Mouse (Mus musculus) CH12.LX (cell line): ENCODE measurements around the gene Dnhd1. TPM values are rescaled to one million over a fixed set of nuclear protein-coding genes. Genes with fewer than 3 reads are reported as not detected.

Source experiments
- DNase-seq: peaks from one replicate; pipeline ENCODE4 v3.0.0-alpha.2; 2013; ENCODE audit errors: extremely low read depth
- H3K27ac ChIP-seq: 2 replicates; pipeline ENCODE4 v1.5.1; 2012; ENCODE audit warnings: low read depth, mild to moderate bottlenecking, control low read depth, moderate library complexity; ENCODE audit not compliant: insufficient read depth
- H3K27me3 ChIP-seq: replicated peaks from 2 replicates; pipeline ENCODE3; 2012; ENCODE audit warnings: inconsistent platforms
- H3K36me3 ChIP-seq, 2 experiments: replicated peaks in 1 of 2; 2 replicates each; pipeline versions ENCODE3 to v1.6.1; 2012; ENCODE audit warnings: inconsistent platforms in 1 of 2, low read length in 1 of 2, mild to moderate bottlenecking in 1 of 2, mixed read lengths in 1 of 2, moderate library complexity in 1 of 2; ENCODE audit not compliant: control insufficient read depth in 1 of 2, insufficient read depth in 1 of 2
- H3K4me1 ChIP-seq, 2 experiments: 2 replicates each; pipeline ENCODE4 v1.6.1; 2012; ENCODE audit warnings: inconsistent platforms in 1 of 2, moderate library complexity in 1 of 2; ENCODE audit not compliant: insufficient read depth in 2 of 2, control insufficient read depth in 1 of 2
- H3K4me2 ChIP-seq: 2 replicates; pipeline ENCODE4 v1.6.1; 2012; ENCODE audit warnings: low read depth, mild to moderate bottlenecking, control low read depth; ENCODE audit not compliant: poor library complexity, insufficient read depth, severe bottlenecking
- H3K4me3 ChIP-seq, 3 experiments: fragments of 150-350 bp in 1 of 3; sonication (generic) in 1 of 3; replicated peaks in 1 of 3; 2 replicates each; pipeline versions ENCODE3 to v1.5.1; 2011 to 2012; ENCODE audit warnings: low read depth in 2 of 3, low read length in 2 of 3, mild to moderate bottlenecking in 2 of 3, moderate library complexity in 2 of 3, control low read depth in 1 of 3, improper control_type of control experiment in 1 of 3, inconsistent platforms in 1 of 3, mixed read lengths in 1 of 3; ENCODE audit not compliant: poor library complexity in 1 of 3
- H3K79me2 ChIP-seq: replicated peaks from 2 replicates; pipeline ENCODE4 v1.6.1; 2012; ENCODE audit warnings: mild to moderate bottlenecking, moderate library complexity; ENCODE audit not compliant: control insufficient read depth, poor library complexity, insufficient read depth, severe bottlenecking; ENCODE audit errors: extremely low read depth
- H3K9ac ChIP-seq: 2 replicates; pipeline ENCODE4 v1.6.1; 2012; ENCODE audit warnings: low read depth, mild to moderate bottlenecking, control low read depth, moderate library complexity; ENCODE audit not compliant: insufficient read depth
- H3K9me3 ChIP-seq: replicated peaks from 2 replicates; pipeline ENCODE3; 2012; ENCODE audit warnings: low read length, inconsistent platforms, mixed read lengths
- BHLHE40 ChIP-seq: IDR thresholded peaks from 2 replicates; pipeline ENCODE4 v1.6.1; 2011; ENCODE audit warnings: mild to moderate bottlenecking, low read depth, low read length, improper control_type of control experiment
- CHD1 ChIP-seq: IDR thresholded peaks from 2 replicates; pipeline ENCODE4 v1.6.1; 2012; ENCODE audit warnings: low read depth, low read length, improper control_type of control experiment, inconsistent platforms
- CHD2 ChIP-seq: IDR thresholded peaks from 2 replicates; pipeline ENCODE4 v1.6.1; 2011; ENCODE audit warnings: low read length, improper control_type of control experiment
- CTCF ChIP-seq, 2 experiments: IDR thresholded peaks in 1 of 2; conservative IDR thresholded peaks in 1 of 2; 2 replicates each; pipeline ENCODE4 v1.5.1; 2011 to 2012; ENCODE audit warnings: low read depth in 2 of 2, low read length in 2 of 2, improper control_type of control experiment in 1 of 2, inconsistent platforms in 1 of 2, mild to moderate bottlenecking in 1 of 2, moderate library complexity in 1 of 2
- E2F4 ChIP-seq: IDR thresholded peaks from 2 replicates; pipeline ENCODE4 v1.6.1; 2011; ENCODE audit warnings: low read depth, low read length, improper control_type of control experiment; ENCODE audit not compliant: insufficient replicate concordance
- ELF1 ChIP-seq: IDR thresholded peaks from 2 replicates; pipeline ENCODE4 v1.6.1; 2014; ENCODE audit warnings: low read depth, mild to moderate bottlenecking, inconsistent platforms, low read length, improper control_type of control experiment
- EP300 ChIP-seq: IDR thresholded peaks from 2 replicates; pipeline ENCODE4 v1.6.1; 2011; ENCODE audit warnings: low read length, improper control_type of control experiment
- ETS1 ChIP-seq: conservative IDR thresholded peaks from 2 replicates; pipeline ENCODE4 v1.6.1; 2012; ENCODE audit warnings: low read depth, mild to moderate bottlenecking, inconsistent platforms, low read length, improper control_type of control experiment, moderate library complexity
- GABPA ChIP-seq: IDR thresholded peaks from 2 replicates; pipeline ENCODE4 v1.6.1; 2012; ENCODE audit warnings: low read depth, low read length, improper control_type of control experiment, inconsistent platforms; ENCODE audit not compliant: insufficient replicate concordance
- HCFC1 ChIP-seq: IDR thresholded peaks from 2 replicates; pipeline ENCODE4 v1.6.1; 2012; ENCODE audit warnings: low read depth, mild to moderate bottlenecking, inconsistent platforms, low read length, improper control_type of control experiment
- IRF4 ChIP-seq: IDR thresholded peaks from 2 replicates; pipeline ENCODE4 v1.6.1; 2014; ENCODE audit warnings: low read depth, mild to moderate bottlenecking, inconsistent platforms, low read length, improper control_type of control experiment
- JUN ChIP-seq: IDR thresholded peaks from 2 replicates; pipeline ENCODE4 v1.6.1; 2011; ENCODE audit warnings: low read depth, mild to moderate bottlenecking, low read length, improper control_type of control experiment, moderate library complexity; ENCODE audit not compliant: insufficient read depth
- JUND ChIP-seq: conservative IDR thresholded peaks from 2 replicates; pipeline ENCODE4 v1.6.1; 2011; ENCODE audit warnings: low read depth, low read length, improper control_type of control experiment
- KAT2A ChIP-seq: IDR thresholded peaks from 2 replicates; pipeline ENCODE4 v1.6.1; 2012; ENCODE audit warnings: low read length, improper control_type of control experiment, inconsistent platforms; ENCODE audit not compliant: insufficient replicate concordance
- MAFK ChIP-seq: IDR thresholded peaks from 2 replicates; pipeline ENCODE4 v1.6.1; 2011; ENCODE audit warnings: low read length, improper control_type of control experiment; ENCODE audit not compliant: insufficient replicate concordance
- MAX ChIP-seq: IDR thresholded peaks from 2 replicates; pipeline ENCODE4 v1.6.1; 2011; ENCODE audit warnings: low read length, improper control_type of control experiment
- MAZ ChIP-seq: IDR thresholded peaks from 2 replicates; pipeline ENCODE4 v1.6.1; 2012; ENCODE audit warnings: low read depth, mild to moderate bottlenecking, inconsistent platforms, low read length, improper control_type of control experiment, moderate library complexity
- MEF2A ChIP-seq: IDR thresholded peaks from 2 replicates; pipeline ENCODE4 v1.6.1; 2014; ENCODE audit warnings: low read depth, mild to moderate bottlenecking, inconsistent platforms, low read length, improper control_type of control experiment, borderline replicate concordance
- MXI1 ChIP-seq: IDR thresholded peaks from 2 replicates; pipeline ENCODE4 v1.6.1; 2011; ENCODE audit warnings: mild to moderate bottlenecking, low read depth, low read length, improper control_type of control experiment
- MYC ChIP-seq: IDR thresholded peaks from 2 replicates; pipeline ENCODE4 v1.6.1; 2011; ENCODE audit warnings: low read depth, mild to moderate bottlenecking, improper control_type of control experiment, low read length
- NELFE ChIP-seq: IDR thresholded peaks from 2 replicates; pipeline ENCODE4 v1.6.1; 2011; ENCODE audit warnings: low read depth, low read length, improper control_type of control experiment
- NRF1 ChIP-seq: IDR thresholded peaks from 2 replicates; pipeline ENCODE4 v1.6.1; 2014; ENCODE audit warnings: low read depth, mild to moderate bottlenecking, inconsistent platforms, low read length, improper control_type of control experiment, moderate library complexity
- PAX5 ChIP-seq: IDR thresholded peaks from 2 replicates; pipeline ENCODE4 v1.6.1; 2012; ENCODE audit warnings: low read length, inconsistent platforms, mixed read lengths
- POLR2A ChIP-seq: IDR thresholded peaks from 2 replicates; pipeline ENCODE4 v1.6.1; 2011; ENCODE audit warnings: low read depth, mild to moderate bottlenecking, improper control_type of control experiment, low read length
- RAD21 ChIP-seq: IDR thresholded peaks from 2 replicates; pipeline ENCODE4 v1.6.1; 2011; ENCODE audit warnings: low read depth, mild to moderate bottlenecking, low read length, improper control_type of control experiment, moderate library complexity
- RCOR1 ChIP-seq: conservative IDR thresholded peaks from 2 replicates; pipeline ENCODE4 v1.6.1; 2012; ENCODE audit warnings: low read depth, mild to moderate bottlenecking, inconsistent platforms, low read length, improper control_type of control experiment
- SIN3A ChIP-seq: IDR thresholded peaks from 2 replicates; pipeline ENCODE4 v1.6.1; 2012; ENCODE audit warnings: low read length, improper control_type of control experiment, inconsistent platforms
- SMC3 ChIP-seq: IDR thresholded peaks from 2 replicates; pipeline ENCODE4 v1.6.1; 2011; ENCODE audit warnings: low read depth, low read length, improper control_type of control experiment
- TBP ChIP-seq: conservative IDR thresholded peaks from 2 replicates; pipeline ENCODE4 v1.6.1; 2011; ENCODE audit warnings: low read depth, low read length, improper control_type of control experiment
- TCF12 ChIP-seq: IDR thresholded peaks from 2 replicates; pipeline ENCODE4 v1.6.1; 2014; ENCODE audit warnings: low read depth, mild to moderate bottlenecking, inconsistent platforms, low read length, improper control_type of control experiment
- UBTF ChIP-seq: IDR thresholded peaks from 2 replicates; pipeline ENCODE4 v1.6.1; 2012; ENCODE audit warnings: low read depth, mild to moderate bottlenecking, inconsistent platforms, low read length, improper control_type of control experiment, moderate library complexity
- USF1 ChIP-seq: IDR thresholded peaks from 2 replicates; pipeline ENCODE4 v1.6.1; 2014; ENCODE audit warnings: low read depth, mild to moderate bottlenecking, inconsistent platforms, low read length, improper control_type of control experiment
- USF2 ChIP-seq: conservative IDR thresholded peaks from 2 replicates; pipeline ENCODE4 v1.6.1; 2011; ENCODE audit warnings: low read depth, low read length, improper control_type of control experiment
- ZC3H11A ChIP-seq: IDR thresholded peaks from 2 replicates; pipeline ENCODE4 v1.6.1; 2012; ENCODE audit warnings: low read depth, mild to moderate bottlenecking, inconsistent platforms, low read length, improper control_type of control experiment
- ZKSCAN1 ChIP-seq: IDR thresholded peaks from 2 replicates; pipeline ENCODE4 v1.6.1; 2012; ENCODE audit warnings: low read depth, inconsistent platforms, low read length, improper control_type of control experiment, borderline replicate concordance
- ZMIZ1 ChIP-seq: IDR thresholded peaks from 2 replicates; pipeline ENCODE4 v1.6.1; 2012; ENCODE audit warnings: low read depth, mild to moderate bottlenecking, inconsistent platforms, low read length, improper control_type of control experiment
- ZNF384 ChIP-seq: IDR thresholded peaks from 2 replicates; pipeline ENCODE4 v1.6.1; 2012; ENCODE audit warnings: low read depth, low read length, improper control_type of control experiment, inconsistent platforms
- dilution Hi-C: fragments of 300-500 bp; cut with MboI; formaldehyde crosslinking; loops from 2 replicates; pipeline ENCODE4 v1.14.3; 2020; ENCODE audit warnings: low sequenced_read_pairs; ENCODE audit not compliant: extremely low pct_unique_long_range_greater_than_20kb, extremely low pct_ligation_motif_present
- in situ Hi-C: fragments of 300-500 bp; cut with MboI; formaldehyde crosslinking; loops from 3 replicates; pipeline ENCODE4 v1.14.3; 2019; ENCODE audit warnings: low sequenced_read_pairs, low pct_ligation_motif_present, low pct_unique_long_range_greater_than_20kb, mixed read lengths
- polyA plus RNA-seq: library from polyadenylated mRNA; unstranded; fragments of >175 nt; gene quantifications from 2 replicates; pipeline ENCODE4 v1.2.1, GENCODE M21; 2012; ENCODE audit warnings: low read depth; ENCODE audit not compliant: insufficient read length
- total RNA-seq, 2 experiments: library from RNA; depleted of rRNA; stranded (reverse); fragments of 300-350 nt in 1 of 2; fragments of >200 nt in 1 of 2; gene quantifications; 2 replicates each; pipeline ENCODE4 v1.2.3; 2012 to 2014

Gene Dnhd1
- total and polyA plus RNA-seq, 3 experiments, result 0.08 to 0.41 (median 0.23) TPM

GRCm38 (mm10) chr7:105751491-105752433 lies 101.1 kb downstream of the Dnhd1 start, which contains the start of gene Tpp1:
Gene Tpp1, minus strand, starts transcription at chr7:105752235.
- Histone ChIP-seq H3K4me2 (peak within 1 kb of the TSS; percentile 58), H3K27ac (peak within 1 kb of the TSS; percentile 4; the same call in 1 of the 2 replicates), H3K4me3 (peak within 1 kb of the TSS; percentile 80 to 90 (median 88)), H3K27me3 (peaks cover 16% of the 10 kb centered on the region), H3K36me3 (peaks cover 25 to 39% of the 10 kb centered on the region in 2 experiments), H3K4me1 (peaks cover 0 to 14% of the 10 kb centered on the region in 2 experiments; a peak in 3 of 4 replicates), H3K79me2 (no peaks in the 10 kb centered on the region), H3K9me3 (no peaks in the 10 kb centered on the region)
- dilution Hi-C loops (no loop called here), in situ Hi-C loops (no loop called here)
- DNase-seq, result peak; percentile 95
- TF ChIP-seq ZC3H11A (no peak), TBP (peak; percentile 50; the same call in 1 of the 2 replicates), SIN3A (peak; percentile 93), ZKSCAN1 (no peak), ZMIZ1 (no peak), CTCF (conservative IDR thresholded peaks at IDR 0.05 in 1 of 2, IDR thresholded peaks at IDR 0.05 in 1 of 2; ENCODE audit: low read depth in 2 of 2, low read length in 2 of 2) (no peak), NRF1 (peak; percentile 34; the same call in 1 of the 2 replicates), JUN (no peak), MXI1 (no peak), MAZ (no peak), UBTF (no peak), RAD21 (no peak), NELFE (0 out of 2 replicates have a peak, but pooled peaks have one; percentile 39), CHD2 (peak; percentile 98), ELF1 (no peak), GABPA (no peak), MAX (peak; percentile 92), POLR2A (peak; percentile 67), PAX5 (no peak), TCF12 (0 out of 2 replicates have a peak, but pooled peaks have one; percentile 17), RCOR1 (no peak), ZNF384 (no peak), SMC3 (no peak), BHLHE40 (peak; percentile 92), ETS1 (peak; percentile 71; the same call in 1 of the 2 replicates), JUND (no peak), HCFC1 (peak; percentile 70), MAFK (no peak), USF2 (peak; percentile 99), KAT2A (no peak), MEF2A (peak; percentile 25; the same call in 1 of the 2 replicates), CHD1 (no peak), USF1 (peak; percentile 97), MYC (0 out of 2 replicates have a peak, but pooled peaks have one; percentile 36), EP300 (no peak), E2F4 (no peak), IRF4 (0 out of 2 replicates have a peak, but pooled peaks have one; percentile 27)
- TF ChIP-seq, all 38 proteins: peak for 16
- peak within 1 kb of the TSS; percentile 90 for H3K9ac ChIP-seq
